Mouse (Mus musculus): ENCODE results near the gene Aox3.

The Aox3 gene

GRCm38 (mm10) chr1:58105685-58106084, 7.2 kb upstream of the Aox3 start:
- no peak for DNase-seq (ENCODE audit: extremely low spot score)

DNA sequence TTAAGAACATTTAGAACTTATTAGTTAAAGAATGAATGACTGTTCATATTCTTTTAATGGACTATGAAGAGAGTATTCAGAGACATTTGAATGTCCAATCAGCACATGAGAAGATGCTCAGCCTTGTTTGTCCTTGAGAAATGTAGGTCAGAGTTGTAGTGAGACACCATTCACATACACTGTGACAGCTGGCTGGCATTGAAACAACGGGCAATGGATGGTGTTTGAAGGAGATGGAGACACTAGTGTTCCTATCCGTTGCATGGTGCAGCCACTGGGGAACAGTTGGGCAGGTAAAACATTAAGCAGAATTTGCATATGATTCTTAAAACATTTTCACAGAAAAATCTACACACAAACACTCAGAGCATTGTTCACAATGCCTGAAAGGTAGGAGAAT, 5.9 kb upstream of the Aox3 start:
- no peak for DNase-seq (ENCODE audit: extremely low spot score)

DNA sequence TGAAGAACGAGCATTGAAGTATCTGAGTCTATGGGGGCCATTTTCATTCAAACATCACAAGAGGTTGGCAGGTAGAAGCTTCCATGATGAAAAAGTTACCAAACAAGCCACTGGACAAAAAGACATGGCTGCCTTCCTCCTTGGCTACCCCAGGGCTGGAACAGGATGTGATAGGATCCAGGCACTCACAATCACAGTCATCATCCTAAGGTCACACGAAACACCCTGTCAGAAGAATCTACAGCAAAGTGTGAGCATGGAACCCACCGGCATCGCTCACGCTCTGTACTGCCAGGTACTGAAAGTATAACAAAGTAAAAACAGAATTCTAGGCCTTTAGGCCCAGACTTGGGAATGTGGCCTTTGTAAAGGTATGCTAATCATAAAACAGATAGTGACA, 2.7 kb upstream of the Aox3 start:
- DNase-seq (ENCODE audit: extremely low spot score) = no peak

DNA sequence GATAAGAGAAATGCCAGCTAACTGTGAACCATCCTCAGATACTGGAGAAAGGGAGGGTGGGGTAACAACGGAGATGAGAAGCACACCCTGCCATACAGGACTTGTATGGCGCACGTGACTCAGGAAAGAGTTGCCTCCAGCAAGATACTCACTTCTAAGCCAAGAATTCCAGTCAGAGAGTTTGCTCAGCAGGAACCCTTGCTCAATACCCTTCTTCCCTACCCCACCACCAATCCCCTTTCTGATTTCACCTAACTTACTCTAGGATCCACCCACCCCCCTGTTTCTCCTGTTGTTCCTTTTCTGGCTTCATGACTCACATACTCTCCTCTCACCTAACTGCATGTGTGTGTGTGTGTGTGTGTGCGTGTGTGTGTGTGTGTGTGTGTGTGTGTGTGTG, 1.6 kb upstream of the Aox3 start:
- no peak for DNase-seq (ENCODE audit: extremely low spot score)

- DNase-seq (ENCODE audit: extremely low spot score) = no peak
Observed at GRCm38 (mm10) chr1:58113441-58113840, 511 bp downstream of the Aox3 start.

GRCm38 (mm10) chr1:58114021-58114560, 1.2 kb downstream of the Aox3 start:
- no peak for DNase-seq (ENCODE audit: extremely low spot score)

DNA sequence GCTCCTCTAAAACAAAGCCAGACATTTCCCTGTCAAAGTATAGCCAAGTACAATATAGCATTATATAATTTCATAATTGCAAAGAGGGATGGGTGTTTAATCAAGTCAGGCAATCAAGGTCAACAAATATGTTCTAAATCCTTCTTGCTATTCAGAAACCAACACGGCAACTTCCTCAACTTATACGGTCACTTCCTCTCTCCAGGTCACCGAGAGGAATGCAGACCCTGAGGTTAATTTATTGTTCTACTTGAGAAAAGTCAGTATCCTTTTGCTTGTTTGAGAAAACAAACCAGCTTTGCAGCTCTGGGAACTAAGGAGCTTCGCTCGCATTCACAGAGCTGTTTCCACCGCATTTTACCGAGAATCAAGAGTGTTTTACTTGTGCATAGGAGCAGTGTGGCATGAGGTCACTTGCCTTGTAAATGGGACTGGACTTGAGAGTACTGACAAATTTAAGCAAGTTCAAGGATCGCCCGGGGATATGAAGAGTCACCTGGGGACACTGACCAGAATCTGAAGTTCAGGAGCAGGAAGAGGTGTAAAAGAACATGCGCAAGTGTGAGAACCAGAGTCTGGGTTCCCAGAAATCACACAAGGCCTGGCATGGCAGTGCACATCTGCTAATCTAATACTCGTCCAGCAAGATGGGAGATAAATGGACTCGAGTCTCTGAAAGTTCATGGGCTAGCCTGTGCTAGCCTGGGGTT, 1.9 kb downstream of the Aox3 start:
- no peak for DNase-seq (ENCODE audit: extremely low spot score)

DNA sequence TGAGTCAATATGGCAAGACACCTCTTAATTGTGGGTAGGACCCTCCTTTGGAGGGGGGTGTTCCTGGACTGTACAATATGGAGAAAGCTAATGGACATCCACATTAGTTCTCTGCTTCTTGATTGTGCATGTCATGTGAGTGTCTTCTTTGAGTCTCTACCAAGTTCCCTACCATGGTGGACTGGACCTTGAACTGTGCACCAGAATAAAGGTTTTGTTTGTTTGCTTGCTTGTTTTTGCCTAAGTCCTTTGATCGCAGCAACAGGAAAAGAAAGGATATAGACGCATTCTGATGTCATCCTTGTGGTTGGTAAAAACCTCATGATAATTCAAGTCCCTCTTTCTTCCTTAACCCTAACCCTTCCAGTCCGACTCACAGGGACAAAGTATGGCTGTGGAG, 5.3 kb downstream of the Aox3 start:
- DNase-seq (ENCODE audit: extremely low spot score) = no peak

- DNase-seq (ENCODE audit: extremely low spot score) = no peak
Observed at GRCm38 (mm10) chr1:58124901-58125300, 12.0 kb downstream of the Aox3 start.

GRCm38 (mm10) chr1:58137891-58138290, 25.0 kb downstream of the Aox3 start:
- no peak for DNase-seq (ENCODE audit: extremely low spot score)

DNA sequence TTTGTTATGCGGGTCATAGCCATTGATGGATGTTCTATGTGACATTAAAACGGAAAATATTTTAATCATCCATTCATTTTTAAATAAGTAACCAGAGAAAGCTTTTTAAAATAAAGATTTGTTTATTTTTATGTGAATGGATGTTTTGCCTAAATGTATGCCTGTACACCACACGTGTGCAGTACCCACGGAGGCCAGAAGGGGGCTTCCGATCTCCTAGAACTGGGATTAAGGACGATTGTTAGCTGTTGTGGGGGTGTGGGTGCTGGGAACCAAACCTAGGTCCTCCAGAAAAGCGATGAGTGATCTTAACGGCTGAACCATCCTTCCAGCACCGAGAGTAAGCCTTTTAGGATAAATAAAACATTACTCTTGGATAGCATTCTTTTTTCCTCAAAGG, 26.1 kb downstream of the Aox3 start:
- no peak for DNase-seq (ENCODE audit: extremely low spot score)

GRCm38 (mm10) chr1:58140607-58141006, 27.7 kb downstream of the Aox3 start:
- DNase-seq (ENCODE audit: extremely low spot score) = no peak

GRCm38 (mm10) chr1:58144384-58145069, 31.6 kb downstream of the Aox3 start:
- no peak for DNase-seq (ENCODE audit: extremely low spot score)

DNA sequence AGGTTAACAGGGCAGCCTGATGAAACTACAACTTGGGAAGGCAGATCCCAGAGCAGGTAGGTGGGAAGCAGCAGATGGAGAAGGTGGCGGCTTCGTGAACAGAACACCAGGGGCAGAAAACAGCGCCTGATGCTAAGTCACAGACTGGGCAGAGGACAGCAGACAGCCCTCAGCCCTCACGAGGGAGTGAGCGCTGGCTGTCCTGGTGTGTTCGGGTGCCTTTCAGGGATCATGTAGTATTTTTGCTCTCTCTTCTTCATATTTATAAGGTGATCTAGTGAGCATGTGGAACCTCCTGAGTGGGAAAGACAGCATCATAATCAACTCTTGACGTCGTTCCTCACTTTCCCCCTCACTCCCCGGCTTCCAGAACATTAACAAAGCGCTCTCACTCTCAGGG, 33.1 kb downstream of the Aox3 start:
- no peak for DNase-seq (ENCODE audit: extremely low spot score)

- no peak for DNase-seq (ENCODE audit: extremely low spot score)
Observed at GRCm38 (mm10) chr1:58147776-58148175, 34.8 kb downstream of the Aox3 start.

- DNase-seq (ENCODE audit: extremely low spot score) = no peak
Observed at GRCm38 (mm10) chr1:58152247-58152646, 39.3 kb downstream of the Aox3 start.

- DNase-seq (ENCODE audit: extremely low spot score) = peak; percentile 33
Observed at GRCm38 (mm10) chr1:58156747-58157146, 43.8 kb downstream of the Aox3 start.

DNA sequence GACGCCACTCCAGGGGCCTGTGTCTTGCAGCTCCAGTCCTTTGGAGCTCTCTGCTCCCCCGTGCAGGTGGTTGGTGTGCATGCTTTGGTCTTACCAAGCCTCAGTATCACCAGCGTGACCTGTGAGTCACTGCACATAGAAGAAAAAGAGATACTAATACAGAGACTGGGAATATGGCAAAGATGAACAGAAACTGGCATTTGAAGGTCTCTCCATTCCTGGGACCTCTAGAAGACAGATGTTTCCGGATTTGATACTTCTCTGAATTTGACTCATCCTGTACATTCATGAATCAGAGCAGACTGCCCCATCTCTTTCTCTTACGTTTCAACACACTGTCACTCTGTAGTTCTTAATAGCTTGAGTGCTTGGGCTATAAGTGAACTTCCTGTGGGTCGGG, 57.0 kb downstream of the Aox3 start:
- DNase-seq (ENCODE audit: extremely low spot score) = no peak

- no peak for DNase-seq (ENCODE audit: extremely low spot score)
Observed at GRCm38 (mm10) chr1:58188514-58189175, 75.7 kb downstream of the Aox3 start.

DNA sequence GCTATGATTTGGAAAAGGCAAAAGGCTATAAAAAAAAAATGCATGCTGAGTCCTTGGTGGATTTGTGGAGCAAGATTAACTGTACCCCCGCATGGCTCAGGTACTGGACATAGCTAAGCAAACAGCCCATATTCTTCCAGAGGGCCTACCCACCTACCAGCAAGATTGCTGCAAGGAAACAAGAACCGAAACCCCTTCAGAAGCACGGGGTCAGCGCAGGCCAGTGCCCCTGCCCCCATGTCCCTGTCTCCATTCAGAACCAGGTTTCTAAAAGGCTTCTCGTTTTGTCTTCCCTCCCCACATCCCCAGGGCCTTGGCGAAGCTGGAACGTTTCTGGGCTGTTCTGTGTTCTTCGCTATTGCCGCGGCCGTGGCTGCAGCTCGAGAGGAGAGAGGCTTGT, 81.4 kb downstream of the Aox3 start:
- no peak for DNase-seq (ENCODE audit: extremely low spot score)

DNA sequence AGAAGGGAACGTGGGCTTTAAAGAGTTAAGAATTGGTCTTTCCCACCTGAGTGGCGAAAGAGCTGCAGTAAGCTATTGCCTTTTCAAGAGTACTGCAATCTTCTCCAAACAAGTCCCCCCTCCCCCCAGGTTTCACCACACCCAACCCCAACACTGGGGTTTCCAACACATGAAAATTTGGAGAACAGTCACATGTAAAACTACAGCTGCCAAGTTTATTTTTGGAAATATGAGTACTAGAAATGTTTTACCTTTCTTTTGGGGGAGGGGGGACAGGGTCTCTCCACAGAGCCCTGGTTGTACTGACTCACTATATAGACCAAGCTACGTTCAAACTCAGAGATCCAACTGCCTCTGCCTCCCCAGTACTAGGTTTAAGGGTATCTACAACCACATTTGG, 82.1 kb downstream of the Aox3 start:
- no peak for DNase-seq (ENCODE audit: extremely low spot score)

DNA sequence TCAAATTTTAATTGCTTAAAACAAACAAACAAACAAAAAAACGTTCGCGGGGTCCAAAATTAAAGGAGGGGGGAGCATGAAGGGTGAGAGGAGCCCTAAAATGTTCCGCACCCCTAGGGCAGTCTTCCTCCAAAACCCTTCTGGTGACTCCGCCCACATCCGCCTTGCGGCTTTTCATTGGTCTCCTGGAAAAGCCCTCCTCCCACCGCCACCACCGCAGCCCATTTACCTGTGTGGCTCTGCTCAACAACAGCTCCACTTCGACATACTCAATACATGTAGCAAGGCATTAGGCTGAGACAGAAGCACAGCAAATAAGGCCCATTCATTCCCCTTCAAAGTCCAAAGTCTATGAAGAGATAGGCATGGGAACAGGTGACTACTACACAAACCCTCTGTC, 82.6 kb downstream of the Aox3 start:
- DNase-seq (ENCODE audit: extremely low spot score) = no peak

- no peak for DNase-seq (ENCODE audit: extremely low spot score)
Observed at GRCm38 (mm10) chr1:58197023-58197422, 84.1 kb downstream of the Aox3 start.
